Mouse (Mus musculus) thymus, postnatal 14 days (tissue): ENCODE data around the gene Cfl2.
A peak's percentile ranks its signal among the peaks of the same experiment; 100 is the strongest.

ENCODE experiments used
- DNase-seq: peaks from one replicate; pipeline ENCODE4 v3.0.0; 2021

The Cfl2 gene

DNA sequence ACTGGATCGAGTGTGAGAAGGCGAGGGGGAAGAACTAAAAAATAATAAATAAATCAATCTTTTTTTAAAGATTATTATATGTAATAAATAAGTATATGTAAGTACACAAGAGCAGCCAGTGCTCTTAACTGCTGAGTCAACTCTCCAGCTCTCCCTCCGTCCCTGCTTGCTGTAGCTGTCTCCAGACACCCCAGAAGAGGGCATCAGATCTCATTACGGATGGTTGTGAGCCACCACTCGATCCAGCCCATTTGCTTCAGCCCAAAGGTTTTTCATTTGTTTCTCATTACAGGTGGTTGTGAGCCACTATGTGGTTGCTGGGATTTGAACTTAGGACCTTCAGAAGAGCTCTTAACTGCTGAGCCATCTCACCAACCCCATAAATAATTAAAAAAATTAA, 32.8 kb downstream of the Cfl2 start:
- no peak for DNase-seq

- no peak for DNase-seq
These were observed 34.6 kb downstream of the Cfl2 start for GRCm38 (mm10) chr12:54828043-54828442.

DNA sequence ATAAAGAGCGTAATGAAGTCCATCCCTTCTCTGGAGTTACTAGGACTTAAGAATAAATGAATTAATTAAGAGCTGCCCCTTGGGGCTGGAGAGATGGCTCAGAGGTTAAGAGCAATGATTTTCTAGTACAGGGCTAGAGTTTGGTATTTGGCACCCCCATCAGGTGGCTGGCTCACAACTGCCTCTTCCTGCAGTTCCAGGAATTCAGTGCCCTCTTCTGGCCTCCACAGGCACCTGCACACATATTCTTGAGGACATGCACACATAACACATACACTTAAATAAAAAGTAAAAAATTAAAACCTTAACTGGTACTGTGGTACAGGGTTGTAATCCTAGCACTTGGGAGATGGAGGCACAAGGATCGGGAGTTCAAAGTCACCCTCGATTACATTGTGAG, 37.5 kb downstream of the Cfl2 start:
- peak; percentile 41 for DNase-seq

- DNase-seq = no peak
These were observed 39.7 kb downstream of the Cfl2 start for GRCm38 (mm10) chr12:54822836-54823426.

DNA sequence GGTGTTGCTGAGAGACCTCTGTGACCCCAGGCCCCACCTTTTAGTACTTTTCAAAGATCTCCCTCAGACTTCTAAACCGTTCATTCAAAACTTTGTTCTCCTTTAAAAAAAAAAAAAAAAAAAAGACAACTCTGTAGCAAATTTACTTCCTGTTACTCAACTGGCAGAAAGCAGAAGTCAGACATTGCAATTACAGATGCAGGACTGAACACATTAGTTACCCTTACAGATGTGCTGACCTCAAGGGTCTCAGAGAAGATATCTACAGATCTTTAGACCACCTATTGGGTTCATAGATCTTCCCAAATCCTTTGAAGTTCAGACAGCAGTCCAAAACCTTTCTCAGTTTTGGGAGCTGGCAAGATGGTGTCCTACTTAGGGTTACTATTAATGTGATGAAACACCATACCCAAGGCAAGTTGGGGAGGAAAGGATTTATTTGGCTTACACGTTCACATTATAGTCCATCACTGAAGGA, 42.0 kb downstream of the Cfl2 start:
- no peak for DNase-seq

DNA sequence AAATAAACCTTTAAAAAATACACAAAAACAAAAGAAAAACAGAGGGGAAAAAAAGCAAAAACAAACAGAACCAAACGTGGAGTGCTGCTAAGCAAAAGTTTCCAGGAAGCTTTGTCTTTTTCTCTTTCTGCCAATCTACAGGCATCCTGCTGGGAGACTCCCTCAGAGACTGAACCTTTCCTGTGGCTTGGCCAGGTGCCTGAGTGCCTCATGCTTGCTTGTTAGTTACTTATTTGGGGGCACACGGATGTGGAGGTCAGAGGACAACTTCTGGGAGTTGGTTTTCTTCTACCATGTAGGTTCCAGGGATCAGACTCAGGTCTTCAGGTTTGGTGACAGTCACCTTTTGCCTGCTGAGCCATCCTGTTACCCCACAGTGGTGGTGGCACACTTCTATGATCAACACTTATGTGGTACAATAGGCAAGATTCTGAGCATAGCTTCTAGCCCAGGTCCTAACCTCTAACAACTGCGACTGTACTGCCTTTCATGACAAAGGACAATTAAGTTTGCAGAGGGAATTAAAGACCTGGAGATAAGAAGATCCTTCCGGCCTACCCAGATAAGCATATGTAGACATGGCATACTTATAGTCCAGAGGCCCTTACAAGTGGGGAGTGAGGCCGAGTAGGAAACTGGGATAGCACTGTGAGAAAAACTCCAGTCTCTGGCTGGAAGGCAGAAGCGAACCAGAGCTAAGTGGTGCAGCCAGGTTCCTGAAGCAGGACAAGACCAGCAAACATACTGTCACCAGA, 43.3 kb downstream of the Cfl2 start:
- no peak for DNase-seq

DNA sequence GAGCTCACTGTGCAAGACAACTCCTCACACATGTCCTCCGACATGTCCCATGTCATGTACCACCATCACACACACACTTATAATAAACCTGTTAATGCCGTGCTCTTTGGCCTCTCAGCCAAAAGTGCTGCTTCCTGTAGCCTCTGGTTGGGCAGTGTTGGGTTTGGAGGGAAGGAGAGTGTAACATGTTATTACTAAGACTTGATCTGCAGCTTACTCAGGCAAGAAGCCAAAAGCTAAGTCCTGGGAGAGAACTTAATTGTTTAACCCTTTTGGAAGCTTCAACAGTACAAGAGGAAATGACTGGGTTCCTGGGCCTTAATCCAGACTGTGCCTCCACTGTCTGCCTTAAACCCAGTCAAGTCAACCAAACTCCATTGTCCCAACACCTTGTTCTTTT, 52.5 kb downstream of the Cfl2 start:
- DNase-seq = no peak
